Mouse (Mus musculus) limb, embryonic 13.5 days (tissue): ENCODE data around the gene Yeats4. TPM values are rescaled to one million over a fixed set of nuclear protein-coding genes. Genes with fewer than 3 reads are reported as not detected.

Experiments used
- ATAC-seq: fragments of 200-750 bp; cut with Nextera tagmentation; 2 replicates; pipeline ENCODE4 v1.8.0; 2017; ENCODE audit warnings: low read depth, moderate number of reproducible peaks, moderate TSS enrichment; ENCODE audit not compliant: low FRiP score
- H3K27ac ChIP-seq: fragments of 300-500 bp; sonication (generic); 2 replicates; pipeline ENCODE4 v1.5.1; 2015; ENCODE audit warnings: inconsistent platforms, mild to moderate bottlenecking, moderate library complexity
- H3K27me3 ChIP-seq: fragments of 300-500 bp; sonication (generic); 2 replicates; pipeline ENCODE4 v1.6.1; 2015; ENCODE audit warnings: mild to moderate bottlenecking, inconsistent platforms
- H3K36me3 ChIP-seq: fragments of 300-500 bp; sonication (generic); 2 replicates; pipeline ENCODE4 v1.6.1; 2015; ENCODE audit warnings: inconsistent platforms, mild to moderate bottlenecking, moderate library complexity
- H3K4me1 ChIP-seq: fragments of 300-500 bp; sonication (generic); 2 replicates; pipeline ENCODE4 v1.6.1; 2015; ENCODE audit warnings: inconsistent platforms
- H3K4me2 ChIP-seq: fragments of 300-500 bp; sonication (generic); replicated peaks from 2 replicates; pipeline ENCODE4 v1.6.1; 2015; ENCODE audit warnings: inconsistent platforms, mild to moderate bottlenecking, moderate library complexity
- H3K4me3 ChIP-seq: fragments of 300-500 bp; sonication (generic); 2 replicates; pipeline ENCODE4 v1.5.1; 2015; ENCODE audit warnings: moderate library complexity, mild to moderate bottlenecking, inconsistent platforms
- H3K9ac ChIP-seq: fragments of 300-500 bp; sonication (generic); 2 replicates; pipeline ENCODE4 v1.6.1; 2015; ENCODE audit warnings: mild to moderate bottlenecking, inconsistent platforms
- H3K9me3 ChIP-seq: fragments of 300-500 bp; sonication (generic); 2 replicates; pipeline ENCODE4 v1.6.1; 2016; ENCODE audit warnings: inconsistent platforms
- WGBS: fragments of 180-500 bp; shearing (Covaris S2); methylation state at CpG from one replicate; pipeline ENCODE4 v1.1.7; 2015; 5-methylcytosine and 5-hydroxymethylcytosine counted together
- polyA plus RNA-seq: library from polyadenylated mRNA; unstranded; fragments of >200 nt; fragmentation: Nextera tagmentation; extraction: Ambion mirVana; gene quantifications from 2 replicates; pipeline ENCODE4 v1.2.1, GENCODE M21; 2015

Yeats4 gene
- polyA plus RNA-seq, 1 experiment from 2014 or later = 72.5 TPM

- 86% methylated on average over 3 of the region's 3 CpGs for WGBS
- no peaks in the 10 kb centered on the region for H3K36me3 ChIP-seq
- H3K4me3 ChIP-seq = no peak overlapping the region
- ATAC-seq = no peak
- peaks cover 7% of the 10 kb centered on the region; the same call in 1 of the 2 replicates for H3K4me1 ChIP-seq
- H3K27me3 ChIP-seq = no peaks in the 10 kb centered on the region
- H3K9ac ChIP-seq = no peak overlapping the region
- no peak overlapping the region for H3K4me2 ChIP-seq
- H3K27ac ChIP-seq = no peak overlapping the region
- no peaks in the 10 kb centered on the region for H3K9me3 ChIP-seq
Observed at GRCm38 (mm10) chr10:117196696-117197095, 27.6 kb downstream of the Yeats4 start.

- H3K9ac ChIP-seq = no peak overlapping the region
- no peaks in the 10 kb centered on the region for H3K27me3 ChIP-seq
- 98% methylated on average over 4 of the region's 4 CpGs for WGBS
- H3K36me3 ChIP-seq = no peaks in the 10 kb centered on the region
- peaks cover 7% of the 10 kb centered on the region; the same call in 1 of the 2 replicates for H3K4me1 ChIP-seq
- H3K4me3 ChIP-seq = no peak overlapping the region
- no peak for ATAC-seq
- no peaks in the 10 kb centered on the region for H3K9me3 ChIP-seq
- H3K27ac ChIP-seq = no peak overlapping the region
- H3K4me2 ChIP-seq = no peak overlapping the region
Observed at GRCm38 (mm10) chr10:117195748-117196147, 28.6 kb downstream of the Yeats4 start.

GRCm38 (mm10) chr10:117195005-117195404 lies 29.3 kb downstream of the Yeats4 start:
- Histone ChIP-seq H3K27me3 (no peaks in the 10 kb centered on the region), H3K27ac (no peak overlapping the region), H3K9ac (no peak overlapping the region), H3K9me3 (no peaks in the 10 kb centered on the region), H3K36me3 (no peaks in the 10 kb centered on the region), H3K4me3 (no peak overlapping the region), H3K4me1 (peaks cover 7% of the 10 kb centered on the region; the same call in 1 of the 2 replicates), H3K4me2 (no peak overlapping the region)
- WGBS = 85% methylated on average over 12 of the region's 12 CpGs
- ATAC-seq = no peak

GRCm38 (mm10) chr10:117193364-117193763 lies 30.9 kb downstream of the Yeats4 start:
- Histone ChIP-seq H3K4me2 (no peak overlapping the region), H3K27me3 (no peaks in the 10 kb centered on the region), H3K27ac (no peak overlapping the region), H3K36me3 (no peaks in the 10 kb centered on the region), H3K4me1 (no peaks in the 10 kb centered on the region), H3K4me3 (no peak overlapping the region), H3K9ac (no peak overlapping the region), H3K9me3 (no peaks in the 10 kb centered on the region)
- WGBS = 61% methylated on average over 5 of the region's 5 CpGs
- no peak for ATAC-seq

GRCm38 (mm10) chr10:117185399-117186089 lies 38.8 kb downstream of the Yeats4 start:
- no peak for ATAC-seq
- Histone ChIP-seq H3K4me2 (no peak overlapping the region), H3K9ac (no peak overlapping the region), H3K36me3 (no peaks in the 10 kb centered on the region), H3K9me3 (no peaks in the 10 kb centered on the region), H3K27ac (no peak overlapping the region), H3K4me3 (no peak overlapping the region), H3K4me1 (peaks cover 4% of the 10 kb centered on the region; the same call in 1 of the 2 replicates), H3K27me3 (no peaks in the 10 kb centered on the region)
- 55% methylated on average over 9 of the region's 9 CpGs for WGBS

GRCm38 (mm10) chr10:117181098-117181497 lies 43.2 kb downstream of the Yeats4 start:
- ATAC-seq = no peak
- H3K9ac ChIP-seq = no peak overlapping the region
- no peak overlapping the region for H3K4me3 ChIP-seq
- H3K27ac ChIP-seq = no peak overlapping the region
- H3K4me2 ChIP-seq = no peak overlapping the region
- no peaks in the 10 kb centered on the region for H3K36me3 ChIP-seq
- no peaks in the 10 kb centered on the region for H3K9me3 ChIP-seq
- H3K27me3 ChIP-seq = no peaks in the 10 kb centered on the region
- WGBS = 38% methylated on average over 3 of the region's 3 CpGs
- peaks cover 4% of the 10 kb centered on the region; the same call in 1 of the 2 replicates for H3K4me1 ChIP-seq

- WGBS = 66% methylated on average over 12 of the region's 12 CpGs
- 0 out of 2 replicates have a peak, but pooled peaks cover 4% of the 10 kb centered on the region for H3K4me1 ChIP-seq
- no peak for ATAC-seq
- H3K4me2 ChIP-seq = no peak overlapping the region
- H3K27ac ChIP-seq = no peak overlapping the region
- no peak overlapping the region for H3K4me3 ChIP-seq
- H3K27me3 ChIP-seq = no peaks in the 10 kb centered on the region
- H3K9ac ChIP-seq = no peak overlapping the region
- H3K9me3 ChIP-seq = no peaks in the 10 kb centered on the region
- H3K36me3 ChIP-seq = no peaks in the 10 kb centered on the region
Observed at GRCm38 (mm10) chr10:117174645-117175044, 49.7 kb downstream of the Yeats4 start.

- Histone ChIP-seq H3K27me3 (no peaks in the 10 kb centered on the region), H3K9me3 (no peaks in the 10 kb centered on the region), H3K27ac (no peak overlapping the region), H3K36me3 (no peaks in the 10 kb centered on the region), H3K4me2 (0 out of 2 replicates have a peak overlapping the region, but pooled peaks have one; percentile 19), H3K9ac (no peak overlapping the region), H3K4me1 (0 out of 2 replicates have a peak, but pooled peaks cover 4% of the 10 kb centered on the region), H3K4me3 (no peak overlapping the region)
- WGBS = 40% methylated on average over 13 of the region's 13 CpGs
- no peak for ATAC-seq
Observed at GRCm38 (mm10) chr10:117173566-117174438, 50.5 kb downstream of the Yeats4 start.

- 0 out of 2 replicates have a peak, but pooled peaks cover 4% of the 10 kb centered on the region for H3K4me1 ChIP-seq
- 89% methylated on average over 1 of the region's 1 CpGs for WGBS
- no peak for ATAC-seq
- H3K9me3 ChIP-seq = no peaks in the 10 kb centered on the region
- H3K4me3 ChIP-seq = no peak overlapping the region
- no peak overlapping the region for H3K4me2 ChIP-seq
- no peaks in the 10 kb centered on the region for H3K27me3 ChIP-seq
- H3K36me3 ChIP-seq = no peaks in the 10 kb centered on the region
- no peak overlapping the region for H3K9ac ChIP-seq
- no peak overlapping the region for H3K27ac ChIP-seq
Observed at GRCm38 (mm10) chr10:117173111-117173510, 51.2 kb downstream of the Yeats4 start.

GRCm38 (mm10) chr10:117172069-117172468 lies 52.2 kb downstream of the Yeats4 start:
- Histone ChIP-seq H3K9ac (no peak overlapping the region), H3K4me1 (0 out of 2 replicates have a peak, but pooled peaks cover 4% of the 10 kb centered on the region), H3K27ac (no peak overlapping the region), H3K4me2 (no peak overlapping the region), H3K27me3 (no peaks in the 10 kb centered on the region), H3K9me3 (no peaks in the 10 kb centered on the region), H3K4me3 (no peak overlapping the region), H3K36me3 (no peaks in the 10 kb centered on the region)
- WGBS = 37% methylated on average over 3 of the region's 3 CpGs
- no peak for ATAC-seq

GRCm38 (mm10) chr10:117166785-117167425 lies 57.4 kb downstream of the Yeats4 start:
- Histone ChIP-seq H3K27ac (no peak overlapping the region), H3K27me3 (no peaks in the 10 kb centered on the region), H3K9me3 (no peaks in the 10 kb centered on the region), H3K4me3 (no peak overlapping the region), H3K4me2 (no peak overlapping the region), H3K4me1 (peaks cover 6% of the 10 kb centered on the region; the same call in 1 of the 2 replicates), H3K36me3 (no peaks in the 10 kb centered on the region), H3K9ac (no peak overlapping the region)
- no peak for ATAC-seq
- 71% methylated on average over 11 of the region's 11 CpGs for WGBS
